Mouse (Mus musculus) urinary bladder, postnatal 25 days (tissue): ENCODE data around the gene Bmpr1b.
A peak's percentile ranks its signal among the peaks of the same experiment; 100 is the strongest.

Source experiments
- DNase-seq: peaks from one replicate; pipeline ENCODE4 v3.0.0; 2022; ENCODE audit warnings: low spot score

Gene Bmpr1b

GRCm38 (mm10) chr3:141905903-141906623, 263.2 kb downstream of the Bmpr1b start:
- DNase-seq: no peak

- no peak for DNase-seq
Observed at GRCm38 (mm10) chr3:141900361-141900760, 268.9 kb downstream of the Bmpr1b start.

GRCm38 (mm10) chr3:141899521-141899920, 269.7 kb downstream of the Bmpr1b start:
- no peak for DNase-seq

DNA sequence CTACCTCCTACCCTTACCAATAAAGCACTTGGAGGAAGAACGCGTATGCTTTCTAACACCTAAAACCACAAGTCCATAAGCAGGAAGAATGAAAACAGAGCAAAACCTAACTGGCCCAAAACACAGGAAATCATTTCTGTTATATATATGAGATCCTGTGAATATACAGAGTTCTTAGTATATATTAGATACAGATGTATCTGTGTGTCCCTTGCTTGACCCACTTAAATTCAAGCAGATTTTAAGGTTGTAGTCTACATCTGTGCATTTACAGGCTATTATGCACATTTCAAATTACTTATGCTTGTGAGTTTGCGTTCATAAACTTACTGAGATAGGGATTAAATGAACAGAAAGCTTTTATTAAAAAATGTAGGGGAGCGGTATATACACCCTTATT, 271.5 kb downstream of the Bmpr1b start:
- DNase-seq: no peak

DNA sequence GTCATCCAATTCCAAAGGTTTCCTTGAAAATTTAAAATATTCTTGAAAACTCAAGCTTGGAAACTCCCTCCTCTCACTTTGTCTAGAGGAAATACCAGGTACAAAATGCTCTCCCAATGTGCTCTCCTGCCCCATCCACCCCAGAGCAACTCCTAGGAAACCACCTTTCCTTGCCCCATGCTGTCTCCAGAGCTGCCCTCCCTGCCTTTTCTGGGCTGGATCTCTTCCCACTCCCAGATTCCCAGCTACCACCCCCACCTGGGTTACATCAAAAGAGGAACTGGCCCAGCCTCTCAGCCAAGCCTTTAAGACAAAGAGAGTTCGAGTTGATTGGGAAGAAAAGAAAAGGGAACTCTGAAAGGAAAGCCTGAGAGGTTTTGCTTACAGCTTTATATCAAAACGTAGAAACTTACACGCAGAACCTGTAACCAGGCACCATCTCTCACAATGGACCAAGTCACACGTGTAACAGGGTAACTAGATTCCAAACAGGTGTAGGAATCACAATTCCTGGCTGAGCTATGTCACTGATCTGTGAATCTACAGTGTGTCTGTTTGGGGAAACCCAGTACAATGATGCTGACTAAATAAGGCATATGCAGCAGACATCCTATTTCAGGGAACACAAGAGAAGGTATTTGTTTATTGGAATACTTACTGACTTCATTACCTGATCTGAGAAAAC, 272.2 kb downstream of the Bmpr1b start:
- no peak for DNase-seq

- no peak for DNase-seq
Observed at GRCm38 (mm10) chr3:141895096-141895495, 274.1 kb downstream of the Bmpr1b start.

DNA sequence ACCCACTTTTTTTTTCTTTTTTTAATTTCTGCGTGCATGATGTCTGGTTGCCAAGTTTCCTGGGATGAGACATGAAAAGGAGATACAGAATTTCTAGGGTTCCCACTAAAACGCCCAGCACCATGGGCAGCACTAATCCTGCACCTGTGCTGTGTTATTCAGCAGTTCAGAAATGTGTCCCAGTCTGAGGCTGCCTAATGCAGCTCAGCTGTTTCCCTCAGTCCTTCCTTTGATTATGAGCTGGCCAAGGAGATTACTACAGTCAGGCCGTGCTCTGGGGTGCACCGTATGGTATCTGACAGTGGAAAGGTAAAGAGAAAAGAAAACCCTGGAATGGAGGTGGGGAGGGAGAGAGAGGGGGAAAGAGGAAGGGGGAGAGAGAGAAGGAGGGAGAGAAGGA, 278.6 kb downstream of the Bmpr1b start:
- DNase-seq: no peak

DNA sequence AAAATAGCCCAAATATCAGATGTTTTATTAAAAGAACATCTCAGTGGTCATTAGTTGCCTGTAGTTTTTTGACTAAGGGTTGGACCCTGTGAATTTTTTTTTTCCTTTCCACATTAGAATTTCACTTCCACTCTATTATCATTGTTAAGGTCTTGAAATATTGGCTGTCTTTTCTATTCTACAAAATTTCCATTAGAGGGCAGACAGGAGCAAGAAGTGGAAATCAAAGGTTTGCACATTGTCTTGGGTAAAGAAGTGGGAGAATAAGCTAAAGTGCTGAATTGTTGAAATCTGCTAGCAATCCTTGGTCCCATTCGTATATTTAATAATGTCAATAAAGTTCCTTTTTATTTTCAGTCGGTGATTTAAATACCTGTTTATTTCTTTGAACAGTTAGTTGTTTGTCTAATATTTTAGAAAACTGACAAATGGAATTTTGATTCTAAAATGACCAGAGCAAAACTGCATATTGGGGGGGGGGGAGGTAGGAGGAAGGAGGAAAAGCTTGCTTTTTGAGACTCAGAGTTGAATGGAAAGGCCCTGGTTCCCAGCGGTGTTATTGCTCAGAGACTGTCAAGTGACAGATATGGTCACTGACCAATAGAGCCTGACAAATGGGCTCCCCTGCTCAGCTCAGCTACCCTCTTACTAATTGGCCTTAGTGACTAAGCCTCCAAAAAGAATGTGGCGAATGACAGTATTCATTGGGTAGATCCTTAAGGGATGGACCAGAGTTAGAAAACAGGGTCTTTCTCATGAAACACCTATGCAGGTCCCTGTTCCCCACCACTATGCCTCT, 281.6 kb downstream of the Bmpr1b start:
- DNase-seq: no peak

DNA sequence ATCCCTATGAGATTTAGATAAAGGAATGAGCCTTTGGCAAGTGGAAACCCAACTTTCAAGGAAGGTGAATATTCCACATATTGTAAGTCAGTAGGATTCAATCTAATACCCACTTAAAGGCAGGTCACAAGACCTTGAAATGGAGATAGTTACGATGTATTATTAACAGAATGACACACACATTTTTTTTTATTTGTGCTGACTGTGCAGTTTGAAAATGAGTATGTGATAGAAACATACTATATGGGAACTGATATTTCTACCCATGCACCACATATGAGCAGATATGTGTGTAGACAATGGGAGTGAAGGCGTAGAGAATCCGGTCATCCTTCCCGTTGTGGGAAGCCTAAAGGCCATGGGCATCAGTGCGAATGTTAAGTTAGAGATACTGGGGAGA, 285.0 kb downstream of the Bmpr1b start:
- DNase-seq: no peak

GRCm38 (mm10) chr3:141882496-141882895, 286.7 kb downstream of the Bmpr1b start:
- no peak for DNase-seq

DNA sequence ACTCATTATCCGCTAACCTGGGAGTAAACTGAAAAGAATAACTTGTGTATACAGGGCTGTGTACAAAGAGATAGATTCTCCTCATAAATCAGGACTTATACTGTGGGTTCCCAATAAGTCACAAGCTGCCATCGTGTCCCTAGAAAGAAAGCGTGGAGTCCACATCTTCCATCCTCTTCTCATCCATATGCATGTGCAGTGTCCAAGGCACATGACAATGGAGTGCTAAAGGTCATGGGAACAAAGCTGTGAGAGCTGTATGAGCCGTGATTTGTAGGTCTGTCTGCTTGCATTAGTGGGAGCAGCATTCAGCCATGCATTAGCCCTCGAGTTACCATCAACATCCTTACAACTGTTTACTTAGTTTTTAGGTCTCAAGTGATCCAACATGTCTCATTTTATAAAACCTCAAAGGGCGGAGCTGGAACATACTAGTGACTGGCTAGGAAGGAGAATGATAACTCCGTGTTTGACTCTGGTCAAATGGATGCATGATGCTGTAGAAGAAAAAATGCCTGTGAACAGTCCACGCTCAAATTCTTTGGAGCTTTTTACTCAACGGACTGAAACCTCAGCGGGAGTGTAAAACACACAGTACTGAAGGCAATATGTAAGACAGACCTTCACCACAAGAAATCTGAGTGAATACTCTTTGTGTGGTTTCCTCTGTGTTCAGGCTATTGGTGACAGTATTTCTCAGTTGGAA, 296.7 kb downstream of the Bmpr1b start:
- DNase-seq: no peak

GRCm38 (mm10) chr3:141871805-141872204, 297.4 kb downstream of the Bmpr1b start:
- DNase-seq: no peak

DNA sequence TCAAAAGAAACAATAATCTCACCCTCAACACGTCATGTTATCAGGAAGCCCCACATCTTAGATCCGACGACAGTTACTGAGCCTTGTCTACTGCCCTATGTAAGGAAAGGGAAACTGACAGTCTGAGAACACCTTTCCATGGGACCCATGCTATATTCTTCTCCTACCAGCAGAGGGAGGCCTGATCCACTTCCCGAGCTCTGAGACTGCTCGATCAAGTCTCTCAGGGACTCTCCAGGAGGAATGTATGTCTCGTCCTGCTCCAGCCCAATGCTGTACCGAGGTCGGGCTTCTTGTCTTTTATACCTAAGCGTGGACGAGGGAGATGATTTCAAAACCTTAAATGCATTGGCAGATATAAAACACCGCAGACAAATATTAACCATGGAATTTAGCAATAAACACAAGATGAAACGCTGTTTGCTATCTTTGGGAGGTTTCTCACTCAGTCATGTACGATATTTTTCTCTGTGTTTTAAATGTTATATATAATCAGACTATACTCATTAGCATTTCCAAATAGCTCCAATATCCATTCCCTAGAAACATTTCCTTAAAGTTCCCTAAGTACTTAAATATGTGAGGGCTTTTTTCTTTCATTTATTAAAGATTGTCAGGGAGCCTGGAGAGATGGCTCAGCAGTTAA, 306.3 kb downstream of the Bmpr1b start:
- DNase-seq: peak; percentile 25

DNA sequence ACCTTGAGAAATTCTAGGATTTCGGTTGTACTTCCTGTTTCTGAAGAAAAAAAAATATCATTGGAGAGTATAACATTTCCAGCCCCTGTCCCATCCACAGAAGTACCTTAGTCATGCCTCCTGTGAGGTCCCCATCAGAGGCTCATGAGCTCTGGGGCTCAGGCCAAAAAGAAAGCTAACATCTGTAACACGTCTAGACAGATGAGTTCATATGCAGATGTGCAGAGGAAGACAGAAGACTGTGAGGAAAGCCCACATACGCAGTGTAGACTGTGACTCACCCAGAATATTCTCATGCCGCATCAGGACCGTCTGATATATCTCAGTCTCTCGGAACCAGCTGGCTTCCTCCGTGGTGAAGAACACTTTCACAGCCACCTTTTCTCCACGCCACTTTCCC, 312.1 kb downstream of the Bmpr1b start:
- no peak for DNase-seq

DNA sequence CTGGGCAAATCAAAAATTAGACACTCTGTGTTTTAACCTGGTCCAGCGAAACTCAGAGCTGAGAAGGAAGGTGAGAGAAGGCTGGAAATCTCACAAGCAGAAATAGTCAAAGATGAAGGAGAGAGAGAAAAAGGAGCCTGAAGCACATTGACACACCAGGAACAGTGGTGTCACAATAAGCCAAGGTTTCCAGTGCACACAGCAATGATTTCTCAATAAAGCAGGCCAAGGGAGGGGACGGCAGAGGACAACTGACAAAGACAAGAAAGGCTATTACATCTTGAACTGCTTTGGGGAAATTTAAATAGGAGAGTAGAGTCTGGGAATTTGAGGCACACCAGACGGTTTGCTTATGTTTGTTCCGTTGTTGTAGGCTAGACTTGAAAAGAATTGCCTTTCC, 314.9 kb downstream of the Bmpr1b start:
- DNase-seq: no peak

DNA sequence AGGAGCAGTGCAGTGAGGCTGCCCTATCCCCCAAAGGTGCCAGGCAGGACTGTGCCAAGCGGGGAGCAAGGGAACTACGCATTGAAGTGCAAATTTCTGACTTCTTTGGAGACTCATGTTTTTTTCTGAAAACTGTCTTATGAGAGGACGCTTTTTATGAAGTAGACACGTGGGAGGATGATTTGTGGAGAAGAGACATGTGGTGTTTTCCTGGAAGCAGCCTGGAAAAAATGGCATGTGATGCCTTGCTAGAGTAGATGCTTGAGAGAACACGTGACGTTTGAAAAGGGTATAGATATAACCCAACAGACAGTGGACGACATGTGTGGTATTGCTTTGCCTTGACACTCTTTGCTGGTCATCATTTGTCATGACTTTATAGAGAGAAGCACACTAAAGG, 319.1 kb downstream of the Bmpr1b start:
- no peak for DNase-seq

- no peak for DNase-seq
Observed at GRCm38 (mm10) chr3:141849206-141849605, 320.0 kb downstream of the Bmpr1b start.

DNA sequence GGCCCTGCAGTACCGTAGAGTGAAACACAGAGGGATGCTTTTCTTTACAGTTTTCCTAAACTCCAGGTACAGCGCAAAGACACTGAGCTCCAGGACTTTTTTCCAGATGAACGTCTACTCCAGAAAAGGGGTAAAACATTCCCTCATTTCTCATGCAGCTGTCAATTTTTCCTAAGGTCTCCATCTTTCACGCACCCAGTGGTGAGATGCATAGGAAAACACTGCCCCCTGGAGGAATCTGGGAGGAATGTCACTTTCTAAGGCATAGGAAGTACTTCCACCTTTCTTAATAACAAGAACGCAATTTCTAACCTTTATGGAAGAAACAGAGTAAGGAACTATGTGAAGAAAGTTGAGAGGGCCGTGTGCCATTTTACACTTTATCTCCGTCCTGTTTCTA, 330.4 kb downstream of the Bmpr1b start:
- DNase-seq: no peak

GRCm38 (mm10) chr3:141831135-141831534, 338.1 kb downstream of the Bmpr1b start:
- peak; percentile 24 for DNase-seq

DNA sequence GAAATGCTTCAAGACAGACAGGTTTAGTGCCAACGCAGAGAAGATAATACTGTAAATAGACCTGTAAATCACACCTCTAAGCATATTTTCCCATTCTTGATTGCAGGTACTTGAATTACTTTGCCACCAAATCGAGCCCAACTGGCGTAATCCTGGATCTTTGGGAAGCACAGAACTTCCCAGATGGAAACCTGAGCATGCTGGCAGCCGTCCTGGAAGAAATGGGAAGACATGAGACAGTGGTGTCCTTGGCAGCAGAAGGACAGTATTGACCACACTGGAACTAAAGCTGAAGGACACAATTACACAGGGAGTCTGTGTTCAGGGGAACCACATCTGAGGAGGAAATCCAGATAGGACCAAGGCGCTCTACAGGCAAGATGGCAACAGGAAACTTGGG, 340.9 kb downstream of the Bmpr1b start:
- no peak for DNase-seq

DNA sequence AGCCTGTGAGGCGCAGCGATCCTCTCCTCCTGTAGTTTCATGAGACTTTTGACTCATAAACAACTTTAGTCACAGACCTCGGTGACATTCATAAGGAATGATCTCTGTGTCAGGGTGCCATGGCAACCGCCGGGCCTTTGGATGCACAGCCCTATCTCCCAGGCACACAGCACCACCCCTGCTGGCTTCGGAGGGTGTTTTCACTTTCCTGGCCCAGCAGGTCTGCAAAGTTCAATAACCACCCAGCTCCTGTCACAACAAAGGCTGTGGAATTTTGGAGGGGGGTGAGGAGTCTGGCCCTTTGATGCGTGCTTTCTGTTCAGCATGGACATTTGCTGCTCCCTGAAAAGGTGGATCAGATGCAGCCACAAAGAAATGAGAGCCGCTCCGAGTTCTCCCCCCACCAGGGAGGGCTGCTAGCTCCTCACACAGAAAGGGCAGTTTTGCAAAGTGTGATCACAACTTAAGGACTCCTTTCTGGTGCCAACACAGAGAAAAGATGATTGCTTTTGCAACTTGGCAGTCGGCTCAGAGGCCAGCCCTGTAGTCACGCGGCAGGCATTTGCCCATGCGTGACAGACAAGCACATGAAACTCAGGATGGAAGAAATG, 349.8 kb downstream of the Bmpr1b start:
- DNase-seq: no peak
